Mouse (Mus musculus) intestine, embryonic 16.5 days (tissue): Measurements from ENCODE around the gene Fam53b. TPM values are rescaled to one million over a fixed set of nuclear protein-coding genes. Genes with fewer than 3 reads are reported as not detected.

Experiments
- ATAC-seq: fragments of 200-750 bp; cut with Nextera tagmentation; 2 replicates; pipeline ENCODE4 v1.8.0; 2017; ENCODE audit warnings: moderate TSS enrichment, moderate library complexity
- H3K27ac ChIP-seq: fragments of 300-500 bp; sonication (generic); 2 replicates; pipeline ENCODE4 v1.5.1; 2014; ENCODE audit warnings: mild to moderate bottlenecking, low read length
- H3K27me3 ChIP-seq: fragments of 300-500 bp; sonication (generic); replicated peaks from 2 replicates; pipeline ENCODE4 v1.6.1; 2014; ENCODE audit warnings: low read length, control low read depth, mixed read lengths; ENCODE audit not compliant: control insufficient read depth, insufficient read depth
- H3K36me3 ChIP-seq: fragments of 300-500 bp; sonication (generic); 2 replicates; pipeline ENCODE4 v1.6.1; 2014; ENCODE audit warnings: low read length, control low read depth; ENCODE audit not compliant: control insufficient read depth, insufficient read depth
- H3K4me1 ChIP-seq: fragments of 300-500 bp; sonication (generic); 2 replicates; pipeline ENCODE4 v1.6.1; 2014; ENCODE audit warnings: low read length, control low read depth, mixed read lengths; ENCODE audit not compliant: control insufficient read depth, insufficient read depth
- H3K4me2 ChIP-seq: fragments of 300-500 bp; sonication (generic); 2 replicates; pipeline ENCODE4 v1.6.1; 2014; ENCODE audit warnings: low read depth, low read length, control low read depth
- H3K4me3 ChIP-seq: fragments of 300-500 bp; sonication (generic); 2 replicates; pipeline ENCODE4 v1.5.1; 2014; ENCODE audit warnings: mild to moderate bottlenecking, low read length
- H3K9ac ChIP-seq: fragments of 300-500 bp; sonication (generic); 2 replicates; pipeline ENCODE4 v1.6.1; 2014; ENCODE audit warnings: low read depth, low read length
- H3K9me3 ChIP-seq: fragments of 300-500 bp; sonication (generic); 2 replicates; pipeline ENCODE4 v1.6.1; 2016; ENCODE audit warnings: low read length, control low read depth; ENCODE audit not compliant: control insufficient read depth
- WGBS: fragments of 180-500 bp; shearing (Covaris S2); extraction: QIAGEN DNeasy Blood & Tissue Kit; methylation state at CpG from one replicate; pipeline ENCODE4 v1.1.7; 2014; 5-methylcytosine and 5-hydroxymethylcytosine counted together
- polyA plus RNA-seq: library from polyadenylated mRNA; unstranded; fragments of >200 nt; fragmentation: Nextera tagmentation; extraction: Ambion mirVana; gene quantifications from 2 replicates; pipeline ENCODE4 v1.2.1, GENCODE M21; 2015

The Fam53b gene
- polyA plus RNA-seq, 1 experiment from 2014 or later: 22.2 TPM

GRCm38 (mm10) chr7:132702492-132703070, 111.1 kb downstream of the Fam53b start:
- no peak for ATAC-seq
- 74% methylated on average over 5 of the region's 5 CpGs for WGBS
- H3K27me3 ChIP-seq: no peaks in the 10 kb centered on the region

GRCm38 (mm10) chr7:132702024-132702423, 111.7 kb downstream of the Fam53b start:
- no peak overlapping the region for H3K4me2 ChIP-seq
- no peaks in the 10 kb centered on the region for H3K9me3 ChIP-seq
- no peak overlapping the region for H3K27ac ChIP-seq
- H3K4me3 ChIP-seq: no peak overlapping the region
- ATAC-seq: no peak
- H3K27me3 ChIP-seq: no peaks in the 10 kb centered on the region
- no peaks in the 10 kb centered on the region for H3K36me3 ChIP-seq
- H3K9ac ChIP-seq: no peak overlapping the region
- WGBS: 90% methylated on average over 3 of the region's 3 CpGs
- peaks cover 5% of the 10 kb centered on the region; the same call in 1 of the 2 replicates for H3K4me1 ChIP-seq

More at GRCm38 (mm10) chr7:132702492-132703070, 111.1 kb downstream of the Fam53b start:
- Histone ChIP-seq H3K9me3 (no peaks in the 10 kb centered on the region), H3K36me3 (no peaks in the 10 kb centered on the region), H3K4me1 (peaks cover 5% of the 10 kb centered on the region; the same call in 1 of the 2 replicates), H3K4me3 (no peak overlapping the region), H3K4me2 (no peak overlapping the region), H3K9ac (no peak overlapping the region), H3K27ac (no peak overlapping the region)

DNA sequence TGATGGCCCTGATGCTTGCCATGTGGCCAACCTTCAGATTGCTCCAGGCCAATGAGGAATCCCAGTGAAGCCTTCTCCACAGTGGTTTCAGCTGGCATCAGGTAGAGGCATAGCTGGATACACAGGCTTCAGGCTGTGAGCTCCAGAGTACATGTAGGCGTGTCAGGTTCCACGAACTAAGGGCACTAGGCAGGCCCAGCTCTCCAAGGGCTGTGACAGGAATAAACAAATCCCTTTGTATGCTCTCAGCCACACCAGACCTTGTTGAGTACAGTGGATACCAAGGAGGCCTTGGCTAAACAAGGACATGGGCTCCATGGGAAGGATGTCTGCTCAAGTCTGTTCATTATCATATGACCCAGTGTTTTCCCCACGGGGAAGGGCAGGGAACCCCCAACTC, 112.3 kb downstream of the Fam53b start:
- no peak overlapping the region for H3K9ac ChIP-seq
- H3K36me3 ChIP-seq: no peaks in the 10 kb centered on the region
- H3K4me2 ChIP-seq: no peak overlapping the region
- H3K27ac ChIP-seq: no peak overlapping the region
- no peak overlapping the region for H3K4me3 ChIP-seq
- ATAC-seq: no peak
- 67% methylated on average over 3 of the region's 3 CpGs for WGBS
- H3K9me3 ChIP-seq: no peaks in the 10 kb centered on the region
- no peaks in the 10 kb centered on the region for H3K27me3 ChIP-seq
- H3K4me1 ChIP-seq: peaks cover 5% of the 10 kb centered on the region; the same call in 1 of the 2 replicates

DNA sequence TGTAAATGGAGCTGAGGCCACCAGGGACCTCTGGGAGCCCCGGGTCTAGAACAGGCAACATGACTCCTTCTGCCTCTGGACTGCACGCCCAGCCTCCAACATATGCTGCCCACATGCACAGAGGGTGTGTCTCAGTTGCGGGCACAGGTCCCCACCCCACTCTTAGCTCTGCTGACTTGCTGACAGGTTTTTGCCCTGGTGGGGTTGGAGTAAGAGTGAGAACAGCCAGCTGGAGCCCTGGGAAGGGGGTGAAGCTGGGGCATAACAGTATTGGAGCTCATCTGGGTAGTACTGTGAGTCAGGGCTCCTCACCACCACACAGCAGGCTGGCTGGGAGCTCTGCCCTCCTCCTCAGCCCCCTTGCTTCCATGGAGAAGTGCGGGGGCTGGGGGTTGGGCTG, 113.6 kb downstream of the Fam53b start:
- H3K36me3 ChIP-seq: no peaks in the 10 kb centered on the region
- no peaks in the 10 kb centered on the region for H3K27me3 ChIP-seq
- no peak overlapping the region for H3K4me2 ChIP-seq
- peaks cover 5% of the 10 kb centered on the region; the same call in 1 of the 2 replicates for H3K4me1 ChIP-seq
- peak; percentile 16; the same call in 1 of the 2 replicates for ATAC-seq
- no peak overlapping the region for H3K27ac ChIP-seq
- 74% methylated on average over 4 of the region's 4 CpGs for WGBS
- no peak overlapping the region for H3K4me3 ChIP-seq
- H3K9me3 ChIP-seq: no peaks in the 10 kb centered on the region
- H3K9ac ChIP-seq: no peak overlapping the region

DNA sequence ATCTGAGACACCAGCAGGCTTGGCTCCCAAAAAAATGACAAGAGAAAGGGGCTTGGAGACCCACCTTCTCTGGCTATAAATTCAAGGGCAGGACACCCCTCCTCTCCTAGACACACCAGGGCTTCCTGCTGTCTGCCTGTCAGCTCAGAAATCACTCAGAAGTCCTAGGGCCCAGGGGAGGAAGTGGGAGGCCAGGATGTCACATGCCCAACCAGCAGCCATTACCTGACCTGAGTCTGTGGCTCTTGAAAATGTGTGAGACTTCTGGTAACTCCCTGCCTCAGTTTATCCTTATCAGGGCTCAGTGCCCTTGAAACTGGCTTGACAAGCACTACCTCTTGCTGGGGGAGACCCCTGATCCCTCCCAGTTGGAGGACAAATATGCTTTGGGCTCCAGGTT, 114.0 kb downstream of the Fam53b start:
- H3K36me3 ChIP-seq: no peaks in the 10 kb centered on the region
- H3K27ac ChIP-seq: no peak overlapping the region
- no peak for ATAC-seq
- no peak overlapping the region for H3K4me2 ChIP-seq
- H3K4me3 ChIP-seq: no peak overlapping the region
- peaks cover 5% of the 10 kb centered on the region; the same call in 1 of the 2 replicates for H3K4me1 ChIP-seq
- no peaks in the 10 kb centered on the region for H3K9me3 ChIP-seq
- H3K27me3 ChIP-seq: no peaks in the 10 kb centered on the region
- no peak overlapping the region for H3K9ac ChIP-seq

DNA sequence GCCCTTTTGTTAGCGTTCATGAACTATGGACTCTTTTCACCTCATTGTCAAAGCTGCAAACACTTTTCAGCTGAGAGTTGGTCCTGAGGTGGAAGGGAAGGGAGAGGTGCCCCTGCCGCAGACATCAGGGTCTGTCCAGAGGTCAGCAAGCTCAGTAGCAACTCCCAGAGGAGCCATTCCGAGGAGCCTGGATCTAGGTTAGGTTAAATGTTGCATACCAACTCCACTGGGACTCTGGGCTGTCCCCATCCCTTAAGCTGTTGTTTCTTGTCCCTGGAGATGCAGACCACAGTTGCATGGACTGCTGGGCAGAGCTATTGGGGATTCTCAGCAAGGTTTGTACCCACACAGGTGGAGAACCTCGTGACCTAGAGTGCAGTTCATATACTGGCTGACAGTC, 114.5 kb downstream of the Fam53b start:
- no peak for ATAC-seq
- peaks cover 5% of the 10 kb centered on the region; the same call in 1 of the 2 replicates for H3K4me1 ChIP-seq

DNA sequence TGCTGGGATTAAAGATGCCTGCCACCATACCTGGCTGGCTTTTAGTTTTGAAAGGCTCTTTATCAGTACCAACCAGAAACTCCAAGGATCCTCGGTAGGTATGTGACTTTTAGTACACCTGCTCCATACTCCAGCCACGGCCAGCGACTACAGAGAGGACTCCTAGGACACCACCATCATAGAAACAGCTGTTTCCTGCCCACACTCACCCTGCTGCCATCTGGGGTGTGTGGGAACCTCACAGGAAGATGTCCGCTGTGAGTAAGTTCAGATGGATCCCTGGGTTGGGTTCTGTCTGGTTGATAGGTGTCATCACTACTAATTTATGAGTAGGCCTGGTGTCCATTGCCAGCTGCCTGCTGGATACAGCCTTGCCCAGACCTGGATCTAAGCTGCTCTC, 114.9 kb downstream of the Fam53b start:
- Histone ChIP-seq H3K27me3 (no peaks in the 10 kb centered on the region), H3K4me1 (peaks cover 5% of the 10 kb centered on the region; the same call in 1 of the 2 replicates), H3K9ac (no peak overlapping the region), H3K4me2 (no peak overlapping the region), H3K36me3 (no peaks in the 10 kb centered on the region), H3K4me3 (no peak overlapping the region), H3K27ac (no peak overlapping the region), H3K9me3 (no peaks in the 10 kb centered on the region)
- WGBS: 83% methylated on average over 4 of the region's 4 CpGs
- no peak for ATAC-seq

More for the DNA sequence above, 114.5 kb downstream of the Fam53b start:
- Histone ChIP-seq H3K36me3 (no peaks in the 10 kb centered on the region), H3K9me3 (no peaks in the 10 kb centered on the region), H3K27ac (no peak overlapping the region), H3K4me3 (no peak overlapping the region), H3K4me2 (no peak overlapping the region), H3K9ac (no peak overlapping the region), H3K27me3 (no peaks in the 10 kb centered on the region)
- WGBS: 70% methylated on average over 4 of the region's 4 CpGs

DNA sequence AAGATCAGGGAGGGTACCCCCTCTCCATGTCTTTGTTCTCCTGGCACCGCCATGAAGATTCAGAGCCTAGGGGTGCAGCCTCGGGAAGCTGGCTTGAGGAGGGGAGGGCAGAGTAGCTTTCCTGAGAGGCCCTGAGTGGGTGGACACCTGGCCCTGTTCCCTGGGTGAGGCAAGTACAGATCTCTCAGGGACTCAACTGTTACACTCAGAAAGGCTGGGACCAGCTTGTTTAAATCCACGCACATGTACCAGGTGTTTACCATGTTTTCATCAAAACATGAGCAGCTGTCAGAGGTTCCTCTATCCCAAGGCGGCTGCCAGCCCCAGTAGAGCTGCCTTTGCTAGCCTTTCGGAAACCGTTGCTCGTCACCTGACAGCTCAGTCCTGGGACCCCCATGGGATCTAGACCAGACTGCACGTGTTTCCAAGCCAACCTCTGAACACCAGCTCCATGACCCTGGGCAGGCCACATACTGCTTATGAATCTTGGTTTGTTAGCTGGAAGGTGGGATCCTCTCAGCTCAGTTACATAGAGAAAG, 116.4 kb downstream of the Fam53b start:
- Histone ChIP-seq H3K9ac (no peak overlapping the region), H3K4me1 (peaks cover 5% of the 10 kb centered on the region; the same call in 1 of the 2 replicates), H3K4me3 (no peak overlapping the region), H3K27ac (no peak overlapping the region), H3K9me3 (no peaks in the 10 kb centered on the region), H3K36me3 (no peaks in the 10 kb centered on the region), H3K27me3 (no peaks in the 10 kb centered on the region), H3K4me2 (no peak overlapping the region)
- 80% methylated on average over 8 of the region's 8 CpGs for WGBS
- ATAC-seq: no peak

- no peak for ATAC-seq
- Histone ChIP-seq H3K4me3 (no peak overlapping the region), H3K36me3 (no peaks in the 10 kb centered on the region), H3K4me1 (peaks cover 4% of the 10 kb centered on the region; the same call in 1 of the 2 replicates), H3K4me2 (no peak overlapping the region), H3K9me3 (no peaks in the 10 kb centered on the region), H3K27me3 (no peaks in the 10 kb centered on the region), H3K27ac (no peak overlapping the region), H3K9ac (no peak overlapping the region)
- WGBS: 90% methylated on average over 2 of the region's 2 CpGs
These were observed 120.1 kb downstream of the Fam53b start for GRCm38 (mm10) chr7:132693561-132693960.
